Mouse (Mus musculus) T-cell, adult 2 months (primary cell): ENCODE results near the gene Rubcn.
"Not testable (repeated sequence)": the region's sequence is repeated elsewhere in the genome, so short reads cannot be mapped to it uniquely, and the experiment has no call there.

Experiments used
- DNase-seq: peaks from one replicate; pipeline ENCODE4 v3.0.0; 2022; ENCODE audit warnings: low spot score

The Rubcn gene

DNA sequence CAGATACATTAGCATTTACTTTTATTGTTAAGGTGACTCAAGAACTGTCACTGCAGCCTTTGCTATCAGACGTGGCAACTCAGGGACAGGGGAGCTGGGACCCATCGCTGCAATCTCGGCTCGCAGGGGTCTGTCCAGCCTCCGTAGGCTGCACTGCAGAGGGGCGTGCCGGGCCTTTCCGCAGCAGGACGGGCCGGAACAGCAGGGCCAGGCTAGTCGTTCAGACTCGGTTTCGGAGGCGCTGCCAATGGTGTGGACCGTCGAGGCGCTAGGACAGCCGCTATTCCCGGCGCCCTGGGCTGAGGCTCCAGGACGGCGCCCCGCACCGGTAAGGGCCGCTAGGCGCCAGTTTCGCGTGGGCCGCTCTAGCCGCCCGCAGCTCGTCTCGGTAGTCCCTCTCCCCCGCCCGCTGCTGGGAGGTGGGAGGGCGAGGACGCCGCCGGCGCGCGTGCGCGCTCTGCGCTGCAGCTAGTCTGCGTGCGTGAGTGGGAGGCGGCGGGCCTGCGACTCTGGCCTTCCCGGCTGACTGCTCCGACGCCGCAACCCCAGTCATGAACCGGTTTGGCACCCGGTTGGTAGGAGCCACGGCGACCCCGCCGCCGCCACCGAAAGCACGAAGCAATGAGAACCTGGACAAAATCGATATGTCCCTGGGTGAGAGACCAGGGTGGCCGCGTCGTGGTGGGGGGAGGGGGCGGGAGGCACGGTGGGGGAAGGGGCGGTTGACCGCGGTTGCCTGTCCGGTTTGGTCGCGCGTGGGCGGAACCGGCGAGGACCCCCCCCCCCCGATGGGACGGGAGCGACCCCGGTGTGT, at the start of gene Rubcn, which contains the start of gene Fyttd1:
Gene Rubcn, minus strand, starts transcription at position 424 of the 814 bp plus-strand sequence.
Gene Fyttd1, plus strand, starts transcription at position 158 of the 814 bp plus-strand sequence.
- peak; percentile 97 for DNase-seq

GRCm38 (mm10) chr16:32927044-32927443, 49.5 kb upstream of the Rubcn start:
- no peak for DNase-seq

GRCm38 (mm10) chr16:32926629-32927028, 49.1 kb upstream of the Rubcn start:
- not testable (repeated sequence) for DNase-seq

- DNase-seq: peak; percentile 5
These were observed 37.9 kb upstream of the Rubcn start for GRCm38 (mm10) chr16:32915292-32916068.

DNA sequence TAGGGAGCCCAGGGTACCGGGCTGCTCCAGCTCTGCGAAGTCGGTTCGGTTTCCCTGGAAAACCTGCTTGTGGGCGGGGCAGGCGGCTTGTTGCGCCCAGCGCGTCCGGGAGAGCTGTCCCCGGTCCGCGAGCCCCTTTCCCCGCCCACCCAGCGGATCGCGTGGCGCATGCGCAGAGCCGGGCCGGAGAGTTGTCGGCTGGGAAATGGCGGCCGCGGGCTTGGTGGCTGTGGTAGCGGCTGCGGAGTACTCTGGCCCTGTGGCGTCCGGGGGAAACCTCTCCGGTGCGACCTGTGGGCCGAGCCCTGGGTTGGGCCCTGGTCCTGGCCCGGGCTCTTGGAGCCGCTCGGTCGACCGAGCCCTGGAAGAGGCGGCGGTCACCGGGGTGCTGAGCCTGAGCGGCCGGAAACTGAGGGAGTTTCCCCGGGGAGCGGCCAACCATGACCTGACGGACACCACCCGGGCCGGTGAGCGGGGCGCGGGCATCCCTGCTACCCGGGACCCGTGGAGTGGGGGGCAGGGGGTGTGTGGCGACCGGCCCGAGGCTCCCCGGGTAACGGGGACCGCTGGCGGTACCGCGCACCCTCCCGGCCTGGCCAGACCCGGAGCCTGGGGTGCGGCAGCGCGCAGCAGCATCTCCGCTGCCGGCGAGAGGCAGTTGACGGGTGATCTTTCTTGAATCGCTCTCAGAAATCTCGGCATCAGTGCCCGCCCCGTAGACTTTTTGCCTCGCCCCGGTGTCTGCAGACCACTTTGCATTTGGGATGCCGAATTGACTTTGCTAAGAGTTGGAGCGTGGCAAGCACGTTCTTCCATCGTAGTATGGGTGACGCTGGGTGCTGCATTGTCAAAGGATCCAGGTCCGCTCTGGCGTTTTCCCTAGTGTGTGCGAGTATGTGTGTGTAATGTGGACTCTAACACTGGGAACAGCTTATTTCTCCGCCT, 36.6 kb upstream of the Rubcn start, which contains the start of gene Lrch3:
Gene Lrch3, plus strand, starts transcription at position 164 of the 945 bp plus-strand sequence.
- DNase-seq: peak; percentile 90

GRCm38 (mm10) chr16:32913212-32913611, 35.6 kb upstream of the Rubcn start:
- DNase-seq: no peak

- no peak for DNase-seq
These were observed 29.2 kb upstream of the Rubcn start for GRCm38 (mm10) chr16:32906727-32907126.

DNA sequence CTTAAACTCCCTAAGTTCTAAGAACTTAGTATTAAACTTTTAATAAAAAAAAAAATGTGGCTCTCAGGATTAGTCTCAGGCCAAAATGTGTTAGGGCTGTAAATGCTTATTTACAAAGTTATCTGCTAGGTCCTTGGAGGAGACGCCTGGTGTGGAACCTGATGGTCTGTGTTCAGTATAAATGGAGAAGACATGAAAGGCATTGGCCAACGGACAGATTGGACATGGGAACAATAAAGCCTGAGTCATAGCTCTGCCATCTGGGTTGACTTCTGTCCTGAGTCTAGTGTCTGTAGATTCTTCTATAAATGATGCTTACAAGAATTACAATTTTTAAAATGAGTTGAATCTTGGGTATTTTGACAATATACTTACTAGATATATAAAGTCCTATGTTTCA, 28.6 kb upstream of the Rubcn start:
- DNase-seq: no peak

- DNase-seq: no peak
These were observed 24.5 kb upstream of the Rubcn start for GRCm38 (mm10) chr16:32902051-32902428.

DNA sequence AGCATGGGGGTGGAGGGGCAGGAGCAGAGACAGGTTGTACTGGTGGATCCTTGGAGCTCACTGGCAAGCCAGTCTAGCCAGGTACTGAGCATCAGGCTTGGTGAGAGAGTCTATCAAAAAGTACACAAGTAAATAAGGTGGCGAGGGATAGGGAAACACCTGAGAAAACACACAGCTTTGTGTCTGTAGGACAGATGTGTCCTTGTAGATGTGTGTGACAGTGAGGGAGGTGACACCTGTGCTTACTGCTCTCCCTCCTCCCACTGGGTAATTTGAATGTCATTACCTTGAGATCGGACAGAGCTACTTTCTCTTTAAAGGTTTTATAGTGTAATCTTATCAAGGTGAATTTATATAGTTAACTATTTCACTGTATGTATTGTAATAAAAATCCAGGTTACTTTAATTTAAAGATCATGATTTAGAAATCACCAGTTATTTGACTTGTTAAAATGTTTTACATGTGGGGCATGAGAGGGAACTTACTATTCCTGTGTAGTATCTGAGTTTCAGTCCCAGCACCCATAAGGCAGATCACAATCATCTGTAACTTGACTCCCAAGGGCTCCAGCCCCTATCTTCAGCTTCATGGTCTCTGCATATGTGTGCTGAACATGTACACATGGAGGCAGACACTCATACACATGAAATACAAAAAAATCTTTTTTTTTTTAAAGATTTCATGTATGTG, 23.9 kb upstream of the Rubcn start:
- no peak for DNase-seq

DNA sequence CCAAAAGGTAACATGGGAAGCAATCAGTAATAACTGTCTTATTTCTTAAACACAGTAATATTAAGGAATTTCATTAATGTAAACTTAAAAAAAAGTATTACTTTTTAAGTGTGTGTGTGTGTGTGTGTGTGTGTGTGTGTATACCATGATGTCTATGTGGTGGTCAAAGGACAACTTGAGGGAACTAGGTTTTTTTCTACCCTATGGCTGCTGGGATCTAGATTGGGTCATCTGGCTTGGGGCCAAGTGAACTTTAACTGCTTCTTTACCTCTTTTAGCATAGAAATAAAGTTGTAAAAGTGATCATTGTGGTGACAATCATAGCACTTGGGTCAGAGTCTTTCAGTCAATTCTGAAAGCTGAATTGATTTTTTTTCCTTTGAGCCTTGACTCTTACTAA, 18.6 kb upstream of the Rubcn start:
- no peak for DNase-seq

DNA sequence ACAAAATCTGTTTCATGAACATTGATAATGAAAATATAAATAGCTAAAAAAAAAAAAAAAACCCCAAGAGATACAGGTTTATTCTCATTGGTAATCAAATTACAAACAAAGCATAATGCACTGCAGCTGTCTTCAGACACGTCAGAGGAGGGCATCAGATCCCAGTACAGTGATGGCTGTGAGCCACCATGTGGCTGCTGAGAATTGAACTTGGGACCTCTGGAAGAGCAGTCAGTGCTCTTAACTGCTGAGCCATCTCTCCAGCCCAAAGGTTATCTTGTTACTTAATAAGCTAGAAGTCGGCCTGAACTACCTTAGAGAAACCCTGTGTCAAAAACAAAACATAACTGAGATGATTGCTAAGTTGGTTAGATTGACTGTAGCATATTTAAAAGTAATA, 12.3 kb upstream of the Rubcn start:
- DNase-seq: no peak

- DNase-seq: peak; percentile 11
These were observed 10.4 kb upstream of the Rubcn start for GRCm38 (mm10) chr16:32887996-32888395.

DNA sequence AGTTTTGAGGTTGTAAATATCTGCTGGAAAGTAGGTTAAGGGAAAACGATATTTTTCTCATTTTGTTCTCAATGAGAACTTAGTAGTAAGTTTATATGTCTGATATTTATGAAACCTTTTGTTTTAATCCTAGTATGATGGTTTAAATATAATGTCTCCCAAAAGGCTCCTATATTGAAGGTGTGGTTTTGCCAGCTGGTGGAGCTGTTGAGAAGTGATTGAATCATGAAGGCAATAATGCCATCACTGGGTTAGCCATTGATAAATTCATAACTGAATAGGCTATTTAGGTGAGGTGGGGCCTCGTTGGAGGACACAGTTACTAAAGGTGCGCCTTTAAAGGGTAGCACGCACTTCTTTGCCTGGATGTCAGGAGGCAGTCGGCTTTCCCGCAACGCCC, 4.0 kb upstream of the Rubcn start:
- DNase-seq: no peak

DNA sequence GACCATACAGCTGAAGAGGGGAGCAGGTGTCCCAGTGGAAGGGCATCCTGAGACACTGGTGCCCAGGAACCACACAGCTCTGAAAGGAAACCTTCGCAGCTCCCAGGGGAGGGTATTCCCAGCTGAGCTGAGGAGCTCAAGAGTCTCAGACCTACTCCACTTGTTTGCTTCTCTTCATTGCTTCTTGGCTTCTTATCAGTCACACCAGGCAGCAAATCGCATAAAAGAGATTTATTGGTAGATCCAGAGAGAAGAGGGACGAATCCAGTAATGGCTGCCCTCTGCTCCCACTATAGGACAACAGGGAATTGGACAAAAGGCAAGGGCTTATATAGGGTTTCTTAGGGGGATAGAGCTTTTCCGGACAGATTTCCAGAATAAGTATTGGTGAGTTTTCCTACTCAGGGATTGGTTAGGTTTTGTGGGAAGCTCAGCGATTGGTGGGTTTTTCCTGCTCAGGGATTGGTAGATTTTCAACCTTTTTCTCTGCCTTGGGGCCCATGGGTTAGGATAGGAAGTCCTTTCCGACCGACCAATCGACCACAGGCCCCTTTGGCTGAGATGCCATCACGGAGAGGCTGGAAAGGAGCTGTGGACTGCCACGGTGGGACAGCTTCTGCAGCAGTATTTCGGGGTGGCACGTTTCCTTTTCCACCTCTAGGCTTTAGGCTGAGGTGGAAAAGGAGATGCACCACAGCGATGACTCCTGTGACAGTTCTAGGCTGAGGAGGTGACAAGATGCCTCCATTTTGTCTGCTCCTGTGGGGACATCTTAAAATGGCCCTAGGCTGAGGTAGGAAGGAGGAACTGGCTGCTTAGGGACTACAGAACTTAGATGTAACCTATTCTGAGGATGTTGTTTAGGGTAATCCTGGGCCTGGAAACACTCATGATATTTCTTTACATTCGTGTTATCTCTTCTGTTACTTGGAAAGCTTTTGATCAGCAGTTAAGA, 1.7 kb upstream of the Rubcn start:
- DNase-seq: no peak

DNA sequence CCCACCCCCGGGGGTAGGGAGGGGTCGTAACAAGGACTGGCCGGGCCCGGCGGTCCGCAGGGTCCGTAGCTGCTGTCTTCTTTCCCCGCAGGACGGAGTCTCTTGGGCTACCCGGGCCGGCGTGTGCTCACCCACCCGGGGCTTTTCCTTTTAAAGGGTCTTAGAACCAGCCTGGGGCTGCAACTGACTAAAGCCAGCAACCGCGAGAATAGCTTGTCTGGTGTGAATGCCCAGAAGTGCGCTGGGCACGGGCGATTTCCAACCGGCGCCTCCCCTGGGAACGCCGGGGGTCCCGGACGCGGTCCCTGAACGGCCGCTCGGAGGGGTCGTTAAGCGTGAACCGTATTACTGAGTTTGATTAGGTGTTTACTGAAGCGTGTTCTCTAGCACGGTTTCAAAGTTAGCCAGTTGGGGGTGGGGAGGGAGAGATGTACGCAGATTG, 612 bp upstream of the Rubcn start:
- peak; percentile 42 for DNase-seq

GRCm38 (mm10) chr16:32876831-32877230, 735 bp downstream of the Rubcn start:
- DNase-seq: no peak

DNA sequence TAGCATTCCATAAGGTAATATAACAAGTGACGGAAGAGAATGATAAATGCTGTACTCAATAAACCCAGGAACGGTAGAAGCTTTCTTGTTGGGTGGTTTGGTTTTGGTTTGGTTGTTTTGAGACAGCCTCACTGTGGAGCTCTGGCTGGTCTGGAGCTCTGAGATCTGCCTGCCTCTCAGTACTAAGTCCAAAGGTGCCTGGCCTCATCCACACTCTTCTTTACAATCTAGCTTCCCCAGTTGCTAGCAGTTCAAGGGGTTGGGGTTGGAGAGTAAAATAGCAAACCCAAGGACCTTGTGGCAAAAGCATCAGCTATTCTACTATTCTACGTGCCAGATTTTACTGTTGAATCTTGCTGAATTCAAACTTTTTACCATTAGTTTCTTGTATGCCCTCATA, 1.7 kb downstream of the Rubcn start:
- DNase-seq: no peak

- not testable (repeated sequence) for DNase-seq
These were observed 2.3 kb downstream of the Rubcn start for GRCm38 (mm10) chr16:32875281-32875680.

DNA sequence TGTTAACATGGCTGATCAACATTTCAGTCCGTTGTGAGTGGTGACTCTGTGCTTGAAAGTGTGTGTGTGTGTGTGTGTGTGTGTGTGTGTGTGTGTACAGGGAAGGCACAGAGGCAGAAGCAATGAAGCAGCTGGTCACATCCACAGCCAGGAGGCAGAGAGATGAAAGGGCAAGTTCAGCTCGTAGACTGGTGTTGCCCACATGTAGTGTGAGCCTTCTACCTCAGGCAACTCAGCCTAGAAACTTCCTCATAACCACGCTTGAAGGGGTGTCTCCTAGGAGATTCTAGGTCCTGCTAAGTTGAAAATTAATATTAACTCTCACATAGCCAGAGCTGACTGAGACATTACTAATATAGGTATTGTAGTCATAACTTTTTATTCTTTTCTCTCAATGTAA, 4.2 kb downstream of the Rubcn start:
- DNase-seq: no peak
